Mouse (Mus musculus) MN1 (cell line): ENCODE data around the gene Vamp9.

Source experiments
- DNase-seq: peaks from one replicate; pipeline ENCODE4 v3.0.0-alpha.2; 2016; ENCODE audit warnings: low spot score

Vamp9 gene

DNA sequence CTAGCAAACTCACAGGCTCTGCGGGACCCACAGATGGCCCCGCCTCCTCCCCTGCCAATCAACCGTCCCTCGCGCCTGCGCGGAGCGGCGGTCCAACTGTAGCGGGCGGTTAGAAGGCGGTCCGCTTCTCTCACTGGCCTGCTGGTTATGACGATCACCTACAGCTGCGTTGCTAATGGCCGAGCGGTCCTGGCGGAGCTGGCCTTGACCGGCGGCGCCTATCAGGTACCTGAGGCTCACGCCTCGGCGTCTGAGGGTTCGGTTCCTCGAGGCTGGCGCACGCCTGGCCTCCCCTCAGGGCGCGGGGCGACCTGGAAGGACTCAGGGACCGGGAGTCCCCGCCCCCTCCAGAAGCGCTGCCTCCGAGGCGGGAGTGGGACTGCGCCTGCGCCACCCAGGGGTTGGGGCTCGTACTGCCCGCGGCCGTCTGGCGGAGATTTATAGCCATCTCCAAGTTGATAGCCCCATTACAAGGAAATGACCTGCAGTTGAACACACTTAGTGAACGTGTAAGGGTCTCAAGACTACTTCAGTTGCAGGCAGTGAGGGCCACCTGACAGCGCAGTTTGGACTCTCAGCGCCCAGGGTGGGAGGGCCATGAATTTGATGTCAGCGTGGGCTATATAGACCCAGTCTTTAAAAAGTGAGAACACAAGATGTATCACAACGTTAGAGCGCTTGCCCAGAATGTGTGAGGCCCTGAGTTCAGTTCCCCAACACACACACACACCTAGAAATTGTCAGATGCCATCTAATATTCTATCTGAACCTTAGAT is at the start of gene Vamp9:
TSS of gene Vamp9 (plus strand) at position 74 of the 776 bp plus-strand sequence.
- no peak for DNase-seq

DNA sequence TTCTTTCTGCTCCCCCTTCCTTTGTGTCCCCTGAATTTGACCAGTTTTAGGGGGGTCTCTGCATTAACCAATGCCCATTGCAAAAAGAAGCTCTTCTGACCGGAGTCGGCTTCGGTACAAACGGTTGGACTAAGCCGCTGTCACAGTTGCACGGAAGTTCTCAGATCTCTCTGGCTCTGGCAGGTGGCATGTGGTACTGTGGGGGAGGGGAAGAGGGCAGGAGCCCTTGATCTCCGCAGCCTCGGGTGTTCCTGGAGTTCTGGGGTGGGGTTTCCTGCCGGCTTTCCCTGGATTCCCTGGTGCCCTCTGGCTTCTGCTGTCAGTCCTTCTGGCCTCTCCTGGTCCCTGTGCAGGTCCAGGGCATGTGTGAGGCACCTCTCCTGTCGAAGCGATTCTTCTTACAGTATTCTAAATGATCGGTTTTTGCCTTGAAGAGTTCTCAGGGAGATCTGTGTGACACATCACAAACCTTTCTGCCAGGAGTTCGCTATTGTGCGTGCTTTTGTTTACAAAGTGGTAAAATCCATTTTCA is 48.9 kb upstream of the Vamp9 start:
- no peak for DNase-seq

DNA sequence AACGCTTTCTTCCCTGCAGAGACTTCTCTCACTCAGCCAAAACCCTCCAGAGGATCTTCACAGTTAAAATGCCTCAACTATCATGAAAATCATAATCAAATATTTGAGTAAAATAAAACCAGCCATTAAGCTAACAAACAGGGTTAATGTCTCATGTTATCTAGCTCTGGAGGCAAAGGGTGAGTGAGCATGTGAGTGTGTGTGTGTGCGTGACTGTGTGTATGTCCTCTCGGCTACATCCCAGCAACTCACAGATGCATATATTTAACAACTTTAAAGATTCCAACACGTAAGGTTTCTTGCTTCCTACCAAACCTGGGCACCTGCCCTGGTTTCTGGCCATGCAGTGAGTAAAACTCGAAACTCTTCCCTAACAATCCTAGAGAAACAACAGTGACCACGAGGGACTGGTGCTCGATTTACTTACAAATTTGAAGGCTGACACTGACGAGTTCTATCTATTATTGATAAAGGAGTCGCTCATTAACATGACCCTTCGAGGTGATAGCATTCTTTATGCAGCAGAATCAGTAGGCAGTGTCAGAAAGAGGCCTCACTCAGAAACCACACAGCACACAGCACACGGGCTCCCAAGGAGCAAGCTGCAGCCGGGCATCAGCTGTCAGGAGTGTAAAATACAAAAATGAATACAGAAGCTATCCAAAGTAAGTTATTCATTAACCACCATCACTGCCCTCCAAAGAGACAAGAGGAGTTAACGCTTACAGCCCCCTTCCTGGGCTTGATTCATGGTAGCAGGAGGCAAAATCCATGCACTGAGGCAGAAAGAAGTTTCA is 46.2 kb upstream of the Vamp9 start:
- no peak for DNase-seq

DNA sequence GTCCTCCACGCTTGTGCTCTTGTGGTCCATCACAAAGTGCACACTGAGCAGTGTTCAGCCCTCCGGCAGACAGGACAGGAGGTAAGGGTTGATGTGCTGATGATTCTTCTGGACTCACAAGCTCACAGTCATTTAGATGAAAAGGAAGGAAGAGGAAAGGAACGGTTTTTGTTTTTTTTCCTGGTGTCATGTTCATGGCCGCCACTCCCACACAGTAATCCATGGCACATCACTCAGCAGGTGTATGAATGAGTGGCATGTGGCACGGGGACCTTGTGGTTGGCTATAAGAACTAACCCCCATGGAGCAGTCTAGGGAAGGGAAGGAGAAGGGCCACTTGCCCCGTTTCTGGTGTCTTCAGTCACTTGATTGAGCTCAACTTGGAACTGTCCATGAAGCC is 44.2 kb upstream of the Vamp9 start:
- DNase-seq: no peak

DNA sequence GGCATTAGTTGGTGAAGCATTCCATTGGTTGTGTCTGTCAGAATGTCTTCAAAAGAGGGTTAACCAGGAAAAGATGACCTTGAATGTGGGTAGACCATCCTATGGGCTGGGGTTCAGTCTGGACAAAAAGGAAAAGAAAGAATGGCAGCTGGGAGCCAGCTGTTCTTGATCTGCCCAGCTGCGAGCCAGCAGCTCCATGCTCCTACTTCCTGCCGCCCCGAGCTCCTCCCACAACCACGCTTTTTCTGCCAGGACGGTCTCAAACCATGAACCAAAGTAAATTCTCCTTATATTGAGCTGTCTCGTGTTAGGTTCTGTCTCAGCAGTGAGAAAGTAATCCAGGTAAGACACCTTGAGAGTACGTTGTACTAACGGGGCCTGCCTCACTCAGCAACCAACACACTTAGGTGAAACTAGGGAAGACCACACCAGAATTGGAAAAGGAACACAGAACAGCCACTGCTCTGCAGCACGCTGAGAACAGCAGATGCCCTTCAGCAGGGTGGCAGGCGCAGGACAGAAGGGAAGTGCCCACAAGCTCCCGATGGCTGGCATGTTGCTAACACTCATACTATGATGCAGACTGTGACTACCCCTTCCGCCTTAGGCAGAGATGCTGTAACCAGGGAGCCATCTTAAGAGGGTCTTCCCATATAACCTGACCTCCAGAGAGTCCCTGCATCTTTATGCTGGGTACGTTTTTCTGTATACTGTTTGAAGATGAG is 42.2 kb upstream of the Vamp9 start:
- DNase-seq: no peak

DNA sequence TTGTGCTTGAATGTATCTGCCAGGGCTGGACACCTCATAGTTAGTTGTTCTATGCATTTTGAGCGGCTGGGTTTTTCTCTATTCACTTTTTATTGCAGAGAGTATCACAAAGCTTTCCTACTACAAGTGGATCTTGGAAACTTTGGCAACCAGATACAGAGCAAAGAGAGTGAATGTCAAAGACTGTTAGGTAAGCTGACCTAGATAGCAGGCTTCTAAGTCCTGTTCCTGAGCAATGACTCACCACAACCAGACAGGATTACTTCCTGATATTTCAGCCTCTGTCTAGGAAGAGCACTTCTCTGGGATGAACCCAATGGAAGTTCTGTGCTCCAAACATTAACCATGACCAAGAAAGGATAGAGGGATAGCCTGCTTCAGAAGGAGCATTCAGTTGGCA is 40.3 kb upstream of the Vamp9 start:
- DNase-seq: no peak

DNA sequence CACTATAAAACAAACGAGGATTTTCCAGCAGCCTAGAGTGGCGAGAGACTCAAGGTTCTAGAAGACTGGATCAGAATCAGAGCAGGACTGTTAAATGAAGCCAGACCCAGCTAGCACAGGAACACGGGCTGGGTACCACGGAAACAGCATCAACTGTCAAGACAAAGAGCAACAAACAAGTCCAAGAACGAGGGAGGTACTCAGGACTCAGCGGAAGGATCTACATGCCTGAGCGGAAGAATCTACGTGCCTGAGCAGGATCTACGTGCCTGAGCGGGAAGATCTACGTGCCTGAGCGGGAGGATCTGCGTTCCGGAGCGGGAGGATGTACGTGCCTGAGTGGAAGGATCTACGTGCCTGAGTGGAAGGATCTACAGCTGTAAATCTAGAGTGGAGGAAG is 37.8 kb upstream of the Vamp9 start:
- DNase-seq: no peak

DNA sequence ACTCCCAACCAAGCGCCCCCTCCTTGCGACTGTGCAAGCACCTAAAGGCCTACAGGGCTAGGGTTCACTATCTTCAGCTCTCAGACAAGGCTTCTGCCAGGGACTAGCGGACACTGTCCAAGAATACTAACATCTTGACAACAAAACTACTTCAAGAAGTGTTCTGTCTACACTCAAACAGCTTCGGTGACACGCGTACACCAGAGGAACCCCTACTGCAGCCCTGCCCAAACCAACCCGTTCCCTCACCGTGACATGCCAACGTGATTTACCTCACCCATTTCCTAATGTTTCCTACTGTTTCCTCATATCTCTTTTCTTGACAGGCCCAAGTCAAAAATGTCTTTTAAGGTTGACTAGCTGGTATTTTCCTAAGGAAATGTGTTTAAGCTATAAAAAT is 37.1 kb upstream of the Vamp9 start:
- DNase-seq: no peak

DNA sequence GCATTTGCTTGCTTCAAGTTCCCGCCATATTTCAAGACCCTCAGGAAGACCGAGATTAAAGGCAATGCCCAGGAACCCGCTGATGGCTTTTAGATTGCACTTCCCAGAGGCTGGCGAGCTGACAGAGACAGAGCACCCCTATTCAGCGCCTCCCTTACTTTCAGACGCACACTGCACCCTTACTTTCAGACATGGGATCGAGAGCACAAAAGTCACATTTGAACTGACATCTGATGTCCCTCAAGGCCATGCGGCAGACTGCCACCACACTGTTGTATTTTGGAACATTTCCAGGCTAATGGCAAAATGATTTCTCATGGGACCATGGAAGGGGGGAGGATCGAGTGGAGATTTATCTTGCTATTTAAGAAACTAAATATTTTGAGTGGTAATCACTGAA is 28.5 kb upstream of the Vamp9 start:
- DNase-seq: no peak

DNA sequence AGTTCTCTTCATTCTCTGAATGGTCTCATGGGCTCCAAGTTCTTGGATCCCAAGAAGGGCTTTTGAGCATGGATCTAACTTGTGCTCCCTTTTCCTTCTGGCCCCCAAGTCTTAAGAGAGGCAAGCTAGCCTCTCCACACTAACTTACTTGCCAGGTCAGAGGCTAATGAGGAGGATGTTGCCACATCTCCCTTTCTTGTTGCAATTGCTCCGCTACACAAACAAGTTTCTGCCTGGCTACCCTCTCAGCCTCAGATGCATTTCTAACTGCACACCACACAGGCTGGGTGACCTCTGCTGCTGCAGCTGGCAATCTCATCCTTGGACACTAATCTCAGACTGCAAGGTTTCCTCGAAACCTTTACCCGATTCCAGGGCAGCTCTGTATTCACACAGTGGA is 23.6 kb upstream of the Vamp9 start:
- no peak for DNase-seq

DNA sequence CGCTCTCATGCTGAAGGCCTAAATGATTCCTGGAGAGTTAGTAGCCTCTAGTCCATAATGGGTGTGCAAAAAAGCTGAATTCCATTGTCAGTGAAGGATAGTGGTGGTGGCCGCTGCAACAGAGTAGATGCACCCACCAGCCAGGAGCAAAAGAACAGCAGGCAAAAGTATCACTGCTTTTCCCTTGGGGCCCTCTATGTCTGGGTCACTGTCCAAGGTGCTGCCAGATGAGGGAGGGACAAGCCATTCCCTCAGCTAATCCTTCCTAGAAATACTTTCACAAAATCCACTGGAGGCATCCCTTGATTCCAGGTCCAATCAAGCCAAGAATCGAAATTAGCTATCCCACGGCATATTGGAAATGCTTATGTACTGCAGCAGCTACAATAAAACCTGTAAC is 22.0 kb upstream of the Vamp9 start:
- no peak for DNase-seq

DNA sequence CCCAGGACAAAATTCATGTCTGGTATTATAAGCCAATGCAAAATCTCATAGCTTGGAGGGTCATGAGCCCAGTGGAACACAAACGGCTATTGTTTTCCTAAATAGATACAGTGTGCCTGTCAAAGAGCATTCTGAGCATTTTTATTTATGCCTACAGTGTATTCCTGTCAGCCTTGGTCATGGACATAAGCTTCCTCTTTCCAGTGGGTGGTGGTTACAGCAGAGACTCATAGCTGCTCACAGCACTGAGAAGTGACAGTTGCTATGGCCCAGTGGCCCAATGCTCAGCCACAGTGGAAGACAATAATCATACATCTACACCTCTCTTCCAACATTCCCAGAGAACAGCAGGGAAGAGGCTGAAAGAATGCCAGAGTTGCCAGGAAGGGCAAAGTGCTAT is 18.9 kb upstream of the Vamp9 start:
- no peak for DNase-seq

DNA sequence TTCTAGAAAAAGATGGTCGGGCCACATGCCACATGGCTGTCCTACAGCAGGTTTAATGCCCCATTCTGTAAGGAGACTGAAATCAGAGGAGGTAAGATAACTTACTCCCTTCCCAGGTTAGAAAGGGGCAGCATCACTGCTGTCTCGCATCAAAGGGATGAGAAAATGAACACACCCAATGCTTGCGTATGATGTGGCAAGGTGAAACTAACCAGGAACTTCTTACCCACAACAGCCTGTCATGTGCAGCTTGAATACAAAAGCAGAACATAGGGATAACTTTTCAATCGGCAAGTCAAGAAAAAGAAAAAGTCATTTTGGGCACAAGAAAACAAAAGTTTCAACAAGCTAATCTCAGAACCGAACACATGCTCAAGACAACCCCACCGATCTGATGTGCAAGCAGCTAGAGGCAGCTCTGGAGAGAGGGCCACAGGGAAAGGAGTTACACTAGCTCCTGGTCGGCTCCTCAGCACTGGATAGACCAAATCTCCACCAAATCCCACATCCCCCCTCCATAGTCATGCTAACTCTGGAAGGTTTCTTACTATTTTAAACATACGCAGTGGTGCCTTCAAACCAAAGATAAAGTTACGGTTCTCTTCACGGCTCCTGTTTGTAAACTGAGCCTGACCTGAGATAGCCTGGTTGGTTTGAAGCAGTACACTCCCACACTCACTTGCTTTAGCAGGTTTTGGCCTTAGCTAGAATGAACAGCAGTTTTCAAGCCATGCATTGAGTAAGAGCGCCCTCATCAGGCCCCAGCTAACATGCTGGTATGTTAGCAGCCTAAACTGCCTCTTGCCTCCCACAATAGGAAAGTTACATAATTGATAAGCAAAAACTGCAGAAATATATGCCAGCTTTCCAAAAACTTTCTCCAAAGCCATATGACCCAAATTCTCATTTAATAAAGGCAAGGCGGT is 14.3 kb upstream of the Vamp9 start:
- DNase-seq: no peak

DNA sequence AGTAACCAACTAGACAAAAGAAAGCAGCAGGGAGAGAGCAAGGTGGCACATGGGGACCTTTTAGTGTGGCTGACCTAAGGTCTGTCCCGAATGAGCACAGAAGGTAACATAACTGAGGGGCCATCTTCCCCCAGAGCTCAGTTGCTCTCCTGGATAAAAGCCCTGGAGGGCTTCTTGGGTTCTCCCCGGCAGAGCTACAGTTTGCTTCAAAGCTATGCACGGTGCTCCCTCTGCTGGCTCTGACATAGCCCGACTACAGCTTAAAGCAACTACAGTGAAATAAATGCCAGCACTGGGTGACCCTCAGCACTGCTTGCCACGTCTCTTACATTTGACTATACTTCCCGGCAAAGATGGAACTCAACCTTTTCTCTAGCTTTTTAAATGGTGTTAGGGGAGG is 6.0 kb upstream of the Vamp9 start:
- no peak for DNase-seq

DNA sequence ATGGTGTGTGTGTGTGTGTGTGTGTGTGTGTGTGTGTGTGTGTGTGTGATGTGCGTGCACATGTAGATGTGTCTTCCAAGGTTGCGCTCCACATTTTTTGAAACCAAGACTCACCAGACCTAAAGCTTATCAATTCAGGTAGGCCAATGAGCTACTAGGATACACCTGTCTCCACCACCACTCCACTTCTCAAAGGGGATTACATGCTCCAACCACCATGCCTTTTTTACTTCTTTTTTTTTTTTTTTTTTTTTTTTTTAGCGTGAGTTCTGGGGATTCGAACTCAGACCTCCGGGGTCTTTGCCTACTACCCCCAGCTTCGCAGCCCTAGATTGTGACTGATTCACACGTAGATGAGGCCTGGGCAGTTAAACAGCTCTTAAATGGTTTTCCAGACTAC is 323 bp upstream of the Vamp9 start:
- DNase-seq: no peak

DNA sequence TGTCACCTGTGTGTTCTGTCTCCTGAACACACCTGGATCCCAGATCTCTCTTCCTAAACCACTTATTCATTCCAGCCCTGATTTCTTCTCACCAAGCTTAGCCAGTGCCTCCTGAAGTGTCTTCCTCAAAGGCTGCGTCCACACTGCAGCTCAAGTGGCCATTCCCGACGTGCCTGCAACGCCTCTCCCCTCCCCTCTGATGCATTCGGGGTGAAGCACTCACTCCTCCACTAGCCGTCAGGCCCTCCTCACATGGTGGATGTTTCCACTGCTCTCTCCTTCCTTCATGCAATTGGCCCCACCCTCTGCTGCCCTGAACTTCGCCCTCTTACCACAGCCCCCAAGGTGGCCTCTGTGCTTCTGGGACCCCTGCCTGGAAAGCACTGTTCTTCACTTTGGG is 9.4 kb downstream of the Vamp9 start:
- DNase-seq: no peak

DNA sequence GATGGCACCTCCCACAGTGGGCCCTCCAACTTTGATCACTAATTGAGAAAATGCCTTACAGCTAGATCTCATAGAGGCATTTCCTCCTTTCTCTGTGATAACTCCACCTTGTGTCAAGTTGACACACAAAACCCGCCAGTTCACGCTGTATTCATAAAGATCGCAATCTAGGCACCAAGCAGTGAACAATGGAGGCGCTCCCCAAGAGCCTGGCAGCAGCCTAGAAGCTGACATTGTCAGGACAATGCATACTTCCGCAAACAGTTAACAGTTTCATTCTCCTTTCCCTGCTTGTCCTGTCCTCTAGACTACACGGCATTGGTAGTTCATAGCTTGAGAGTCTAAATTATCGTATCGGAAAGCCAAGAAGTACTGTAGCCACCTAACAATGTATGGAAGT is 16.0 kb downstream of the Vamp9 start:
- DNase-seq: no peak

DNA sequence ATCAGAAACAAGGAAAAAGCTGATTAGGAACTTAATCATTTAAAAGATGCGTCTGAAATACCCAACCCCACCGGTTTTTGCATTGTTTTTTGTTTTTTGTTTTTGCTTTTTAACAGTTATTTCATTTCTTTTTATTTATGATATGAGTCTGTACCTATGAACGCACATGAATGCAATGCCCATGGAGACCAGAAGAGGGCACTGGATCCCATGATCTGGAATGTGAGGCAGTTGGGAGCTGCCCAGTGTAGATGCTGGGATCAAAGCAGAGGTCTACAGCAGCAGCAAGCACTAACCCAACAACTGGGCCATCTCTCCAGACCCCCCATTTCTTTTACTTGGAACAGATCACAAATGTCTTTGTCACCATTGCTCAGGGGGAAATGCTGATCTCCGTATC is 21.9 kb downstream of the Vamp9 start:
- no peak for DNase-seq

DNA sequence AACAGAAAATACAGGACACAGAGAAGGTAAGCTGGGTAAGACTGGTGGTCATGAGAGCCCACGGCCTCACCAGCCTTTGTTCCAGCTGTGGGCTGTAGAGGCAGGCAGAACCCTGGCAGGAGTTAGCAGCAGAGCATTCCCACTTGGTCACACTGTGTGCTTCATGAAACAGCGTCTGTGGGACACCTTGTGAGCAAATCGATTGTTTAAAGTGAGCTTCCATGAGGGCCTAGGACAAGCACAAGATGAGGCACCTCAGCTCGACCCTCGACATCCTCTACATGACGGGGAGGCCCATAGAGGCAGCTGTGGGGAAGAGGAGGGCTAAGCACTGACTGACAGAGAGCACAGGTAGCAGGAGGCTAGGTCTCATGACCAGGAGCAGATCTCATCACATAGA is 25.9 kb downstream of the Vamp9 start:
- no peak for DNase-seq

DNA sequence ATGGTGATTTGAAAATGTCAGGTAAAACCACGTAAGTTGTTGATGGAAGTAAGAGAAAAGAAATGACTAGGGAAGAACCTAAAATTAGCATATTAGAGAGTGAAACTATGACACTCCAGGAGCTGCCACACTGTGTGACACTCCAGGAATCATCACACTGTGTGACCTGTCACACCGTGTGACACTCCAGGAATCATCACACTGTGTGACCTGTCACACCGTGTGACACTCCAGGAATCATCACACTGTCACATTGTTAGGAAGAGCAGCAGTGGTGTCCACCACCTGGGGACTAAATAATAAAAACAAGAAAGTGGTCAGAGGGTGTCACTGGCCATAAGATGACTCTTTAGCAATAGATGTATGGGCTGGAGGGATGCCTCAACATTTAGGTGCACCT is 33.4 kb downstream of the Vamp9 start:
- DNase-seq: no peak

DNA sequence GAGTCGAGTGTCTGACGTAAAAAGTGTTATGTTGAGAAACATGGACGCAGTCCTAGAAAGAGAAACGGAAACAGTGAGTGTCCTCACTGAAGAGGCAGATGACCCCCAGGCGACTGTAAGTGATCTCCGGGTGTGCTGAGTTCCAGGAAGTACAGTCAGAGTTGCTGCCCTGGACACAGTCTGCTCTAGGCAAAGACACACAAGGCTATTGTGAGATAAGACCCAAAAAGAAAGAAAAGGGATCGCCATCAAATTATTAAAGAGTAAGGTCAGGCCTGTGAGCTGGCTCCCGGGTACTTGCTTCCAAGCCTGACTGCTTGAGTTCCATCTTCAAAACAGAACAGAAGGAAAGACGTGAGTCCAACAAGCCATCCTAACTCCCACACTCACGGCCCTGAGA is 35.2 kb downstream of the Vamp9 start:
- no peak for DNase-seq
